Mouse (Mus musculus): ENCODE data around the gene Tlr5.

- TF ChIP-seq RCOR1 (IDR thresholded peaks at IDR 0.05; ENCODE audit: low read depth, low read length) (no peak), TCF12 (IDR thresholded peaks at IDR 0.05; ENCODE audit: low read depth, low read length) (no peak), CTCF (IDR thresholded peaks at IDR 0.05 in 2 of 3, conservative IDR thresholded peaks at IDR 0.05 in 1 of 3; ENCODE audit: control insufficient read depth in 1 of 3, insufficient read depth in 1 of 3, low read depth in 2 of 3, low read length in 3 of 3, poor library complexity in 1 of 3, severe bottlenecking in 1 of 3) (no peak), ZNF384 (IDR thresholded peaks at IDR 0.05; ENCODE audit: low read depth, low read length) (no peak)
Measured at GRCm38 (mm10) chr1:182953165-182953564, 1.4 kb upstream of the Tlr5 start.

Data from MEL (cell line).